Mouse (Mus musculus): ENCODE data around the gene Zfpl1. TPM values are rescaled to one million over a fixed set of nuclear protein-coding genes. Genes with fewer than 3 reads are reported as not detected.
A peak's percentile ranks its signal among the peaks of the same experiment; 100 is the strongest.

Zfpl1 gene
- polyA plus RNA-seq, 1 experiment from 2014 or later = 78.4 TPM

DNA sequence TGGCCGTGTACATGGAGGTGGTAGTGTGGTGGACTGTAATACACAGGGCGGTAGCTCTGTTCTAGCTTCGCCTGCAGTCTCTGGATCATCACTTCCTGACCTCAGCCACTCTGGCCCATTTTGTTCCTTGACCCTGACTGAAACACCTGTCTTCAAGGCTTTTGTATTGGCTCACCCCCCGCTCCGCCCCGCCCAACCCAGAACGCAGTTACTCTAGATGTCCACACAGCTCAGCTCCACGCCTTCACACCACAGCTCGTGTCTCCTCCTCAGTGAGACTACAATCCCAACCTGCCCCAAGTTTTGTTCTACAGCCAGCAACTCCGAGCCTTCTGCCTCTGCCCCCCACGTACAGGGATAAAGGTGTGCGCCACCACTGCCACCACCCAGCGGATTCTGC is 4.1 kb upstream of the Zfpl1 start:
- Histone ChIP-seq H3K4me3 (no peak overlapping the region), H3K36me3 (peaks cover 69% of the 10 kb centered on the region), H3K9me3 (no peaks in the 10 kb centered on the region), H3K4me2 (no peak overlapping the region), H3K4me1 (peaks cover 15% of the 10 kb centered on the region), H3K9ac (no peak overlapping the region), H3K27ac (no peak overlapping the region), H3K27me3 (no peaks in the 10 kb centered on the region)
- WGBS = 91% methylated on average over 13 of the region's 13 CpGs
- ATAC-seq (ENCODE audit: borderline replicate concordance, extremely low read depth, low FRiP score, low TSS enrichment) = no peak

DNA sequence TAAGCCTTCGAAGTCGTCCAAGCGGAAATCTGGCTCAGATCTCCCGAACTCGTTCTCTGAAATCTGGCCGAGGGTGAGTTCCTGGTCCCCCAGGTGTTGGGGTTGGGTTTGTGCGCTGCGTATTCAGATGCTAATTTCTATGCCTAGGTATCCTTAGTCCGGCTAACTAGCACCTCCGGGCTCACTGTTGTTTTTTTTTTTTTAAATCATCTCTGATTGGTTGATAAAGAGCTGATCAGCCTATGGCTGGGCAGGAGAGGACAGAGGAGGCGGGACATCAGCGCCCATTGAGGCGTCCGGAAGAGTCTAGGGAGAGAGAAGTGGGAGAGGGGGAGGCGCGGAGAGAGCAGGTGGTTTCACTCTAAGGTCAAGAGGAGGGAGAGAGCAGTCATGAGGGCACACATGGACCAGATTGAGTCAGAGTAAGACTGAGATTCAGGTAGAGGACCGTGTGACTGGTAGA is 692 bp upstream of the Zfpl1 start:
- Histone ChIP-seq H3K27me3 (no peaks in the 10 kb centered on the region), H3K4me2 (peak overlapping the region; percentile 66), H3K4me1 (peaks cover 22% of the 10 kb centered on the region), H3K36me3 (peaks cover 64% of the 10 kb centered on the region), H3K4me3 (peak overlapping the region; percentile 62), H3K27ac (peak overlapping the region; percentile 32), H3K9me3 (no peaks in the 10 kb centered on the region), H3K9ac (peak overlapping the region; percentile 64)
- ATAC-seq (ENCODE audit: borderline replicate concordance, extremely low read depth, low FRiP score, low TSS enrichment) = peak; percentile 66; the same call in 1 of the 2 replicates
- under 1% methylated on average over 17 of the region's 17 CpGs for WGBS

DNA sequence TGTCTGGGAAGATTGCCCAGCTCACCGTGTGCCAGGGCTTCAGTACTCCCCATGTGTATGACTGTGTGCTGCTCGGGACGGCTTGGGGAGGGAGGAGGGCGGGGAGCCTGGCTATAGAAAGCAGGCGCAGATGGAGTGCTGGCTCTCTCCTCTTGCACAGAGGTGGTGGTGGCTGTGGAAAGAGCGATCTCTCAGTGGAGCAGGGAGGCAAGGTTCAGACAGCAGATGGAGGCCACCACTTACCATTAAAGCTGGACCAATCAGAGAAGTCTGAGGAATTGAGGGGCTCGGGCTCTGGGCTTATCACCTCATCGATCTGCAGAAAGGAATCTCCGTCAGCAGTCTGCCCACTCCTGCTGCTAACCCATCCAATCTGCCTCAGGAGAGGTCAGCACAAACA is 2.6 kb downstream of the Zfpl1 start, which contains the start of gene Gm28374:
TSS of gene Gm28374 (minus strand) at position 101 of the 400 bp plus-strand sequence.
- Histone ChIP-seq H3K9ac (no peak within 1 kb of the TSS), H3K27ac (no peak within 1 kb of the TSS), H3K9me3 (no peaks in the 10 kb centered on the region), H3K27me3 (no peaks in the 10 kb centered on the region), H3K36me3 (peaks cover 38% of the 10 kb centered on the region), H3K4me2 (no peak within 1 kb of the TSS), H3K4me3 (no peak within 1 kb of the TSS), H3K4me1 (peaks cover 31% of the 10 kb centered on the region)
- WGBS = 79% methylated on average over 9 of the region's 9 CpGs
- no peak for ATAC-seq (ENCODE audit: borderline replicate concordance, extremely low read depth, low FRiP score, low TSS enrichment)

DNA sequence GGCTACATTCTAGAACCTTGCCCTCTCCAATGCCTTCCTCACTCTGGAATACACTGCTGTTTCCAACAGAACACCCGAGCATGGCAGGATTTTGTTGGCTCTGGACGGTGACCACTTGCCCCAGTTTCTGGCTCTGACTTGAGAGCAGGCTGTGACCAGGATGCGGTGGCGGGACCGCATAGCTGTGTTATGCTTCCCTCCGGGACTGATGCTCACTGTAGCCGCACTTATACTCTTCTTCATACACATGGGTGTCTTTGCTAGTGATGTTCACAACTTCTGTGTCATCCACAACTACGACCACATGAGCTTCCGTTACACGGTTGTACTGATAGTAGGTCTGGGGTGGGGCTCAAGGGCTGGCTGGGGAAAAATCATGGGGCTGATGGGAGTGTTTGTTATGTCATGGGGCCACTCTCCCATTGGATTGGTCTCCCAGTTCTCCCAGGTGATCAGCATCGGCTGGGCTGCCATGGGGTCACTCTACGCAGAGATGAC is 4.7 kb downstream of the Zfpl1 start, which contains the start of gene Tmem262:
TSS of gene Tmem262 (plus strand) at position 51 of the 498 bp plus-strand sequence.
- no peak within 1 kb of the TSS for H3K27ac ChIP-seq
- peaks cover 28% of the 10 kb centered on the region for H3K36me3 ChIP-seq
- no peak within 1 kb of the TSS for H3K9ac ChIP-seq
- no peak within 1 kb of the TSS for H3K4me3 ChIP-seq
- no peak within 1 kb of the TSS for H3K4me2 ChIP-seq
- H3K4me1 ChIP-seq = peaks cover 26% of the 10 kb centered on the region
- 88% methylated on average over 12 of the region's 12 CpGs for WGBS
- no peaks in the 10 kb centered on the region for H3K9me3 ChIP-seq
- ATAC-seq (ENCODE audit: borderline replicate concordance, extremely low read depth, low FRiP score, low TSS enrichment) = no peak
- H3K27me3 ChIP-seq = no peaks in the 10 kb centered on the region

DNA sequence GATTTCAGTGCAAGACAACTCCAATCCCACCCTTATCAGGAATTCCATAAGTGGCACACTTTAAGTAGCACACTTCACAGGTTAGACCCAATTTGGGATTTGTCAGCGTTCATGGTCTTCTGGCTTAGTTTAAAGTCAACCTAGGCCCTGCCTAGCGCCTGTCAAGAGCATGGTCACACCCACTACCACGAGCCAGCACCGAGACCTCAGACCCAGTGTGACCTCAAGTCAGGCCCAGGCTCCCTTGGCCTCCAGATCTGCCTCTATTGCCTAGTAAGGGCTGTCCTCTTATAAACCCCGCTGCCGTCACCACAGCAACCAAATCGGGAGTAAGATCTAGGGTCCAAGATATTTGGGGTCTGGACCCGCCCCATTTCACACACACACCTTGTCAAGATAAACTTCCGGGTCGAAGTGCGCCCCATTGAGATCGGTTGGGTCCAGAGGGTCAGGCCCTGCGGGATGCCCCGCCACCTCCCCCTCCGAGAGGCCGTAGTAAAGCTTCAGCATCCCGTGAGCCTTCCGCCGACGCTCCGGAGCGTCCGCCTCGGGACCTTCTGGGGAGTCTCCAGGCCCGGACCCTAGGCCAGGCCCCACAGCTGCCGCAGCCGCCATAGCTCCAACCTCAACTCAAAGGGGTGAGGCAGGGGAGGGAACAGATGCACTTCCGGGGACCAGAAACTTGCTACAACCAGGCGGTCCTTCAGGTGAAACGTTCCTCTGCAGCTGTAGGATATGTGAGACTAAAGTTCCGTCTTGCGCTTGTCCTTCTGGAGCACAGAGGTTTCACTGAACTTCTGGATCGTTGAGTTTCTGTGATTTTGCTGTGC is 8.0 kb downstream of the Zfpl1 start, which contains the start of gene Vps51:
TSS of gene Vps51 (minus strand) at position 668 of the 830 bp plus-strand sequence.
- Histone ChIP-seq H3K36me3 (peaks cover 19% of the 10 kb centered on the region), H3K4me3 (peak within 1 kb of the TSS; percentile 76), H3K27ac (peak within 1 kb of the TSS; percentile 87), H3K27me3 (no peaks in the 10 kb centered on the region), H3K4me2 (peak within 1 kb of the TSS; percentile 67), H3K9me3 (no peaks in the 10 kb centered on the region), H3K4me1 (peaks cover 16% of the 10 kb centered on the region), H3K9ac (peak within 1 kb of the TSS; percentile 79)
- under 1% methylated on average over 33 of the region's 33 CpGs for WGBS
- peak; percentile 81 for ATAC-seq (ENCODE audit: borderline replicate concordance, extremely low read depth, low FRiP score, low TSS enrichment)

DNA sequence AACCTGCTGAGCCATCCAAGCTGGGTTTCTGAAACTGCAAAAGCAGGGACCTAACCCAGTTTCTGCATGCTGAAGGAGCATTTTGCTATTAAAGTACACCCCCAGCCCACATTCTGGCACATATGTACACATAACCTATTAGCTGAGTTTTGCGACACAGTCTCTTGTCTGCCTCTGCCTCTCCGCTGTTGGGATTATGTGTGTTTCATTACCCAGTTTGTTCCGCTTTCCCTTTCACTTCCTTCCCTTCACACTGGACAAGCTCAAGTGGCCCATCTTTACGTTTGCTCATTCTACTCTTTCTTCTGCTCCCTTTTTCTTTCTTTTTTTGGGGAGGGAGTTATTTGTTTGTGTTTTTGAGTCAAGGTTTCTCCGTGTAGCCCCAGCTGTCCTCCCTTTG is 10.9 kb downstream of the Zfpl1 start:
- H3K27me3 ChIP-seq = no peaks in the 10 kb centered on the region
- H3K4me3 ChIP-seq = no peak overlapping the region
- peaks cover 27% of the 10 kb centered on the region for H3K36me3 ChIP-seq
- WGBS = 90% methylated on average over 5 of the region's 5 CpGs
- peaks cover 16% of the 10 kb centered on the region for H3K4me1 ChIP-seq
- H3K9ac ChIP-seq = no peak overlapping the region
- H3K27ac ChIP-seq = no peak overlapping the region
- ATAC-seq (ENCODE audit: borderline replicate concordance, extremely low read depth, low FRiP score, low TSS enrichment) = no peak
- no peaks in the 10 kb centered on the region for H3K9me3 ChIP-seq
- H3K4me2 ChIP-seq = no peak overlapping the region

DNA sequence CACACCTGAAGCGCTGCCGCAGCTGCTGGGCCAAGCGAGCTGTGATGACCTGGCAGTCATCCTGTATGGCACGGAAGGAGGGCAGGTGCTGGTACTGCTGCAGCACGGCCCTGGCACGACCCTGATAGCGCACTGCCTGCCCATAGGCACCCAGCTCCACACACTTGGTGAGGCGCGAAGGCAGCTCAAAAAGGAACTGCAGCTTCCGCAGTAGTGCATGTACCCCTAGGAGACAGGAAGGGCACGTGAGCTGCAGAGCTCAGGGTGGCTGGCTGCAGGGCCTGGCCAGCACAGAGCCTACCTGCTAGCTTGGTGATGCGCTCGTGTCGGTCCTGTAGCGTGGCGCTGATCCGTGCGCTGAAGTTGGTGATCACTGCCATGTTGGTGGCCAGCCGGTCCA is 13.5 kb downstream of the Zfpl1 start:
- Histone ChIP-seq H3K36me3 (peaks cover 29% of the 10 kb centered on the region), H3K27ac (no peak overlapping the region), H3K4me1 (peaks cover 24% of the 10 kb centered on the region), H3K9me3 (no peaks in the 10 kb centered on the region), H3K27me3 (no peaks in the 10 kb centered on the region), H3K4me2 (no peak overlapping the region), H3K9ac (no peak overlapping the region), H3K4me3 (no peak overlapping the region)
- no peak for ATAC-seq (ENCODE audit: borderline replicate concordance, extremely low read depth, low FRiP score, low TSS enrichment)
- WGBS = 89% methylated on average over 19 of the region's 19 CpGs

DNA sequence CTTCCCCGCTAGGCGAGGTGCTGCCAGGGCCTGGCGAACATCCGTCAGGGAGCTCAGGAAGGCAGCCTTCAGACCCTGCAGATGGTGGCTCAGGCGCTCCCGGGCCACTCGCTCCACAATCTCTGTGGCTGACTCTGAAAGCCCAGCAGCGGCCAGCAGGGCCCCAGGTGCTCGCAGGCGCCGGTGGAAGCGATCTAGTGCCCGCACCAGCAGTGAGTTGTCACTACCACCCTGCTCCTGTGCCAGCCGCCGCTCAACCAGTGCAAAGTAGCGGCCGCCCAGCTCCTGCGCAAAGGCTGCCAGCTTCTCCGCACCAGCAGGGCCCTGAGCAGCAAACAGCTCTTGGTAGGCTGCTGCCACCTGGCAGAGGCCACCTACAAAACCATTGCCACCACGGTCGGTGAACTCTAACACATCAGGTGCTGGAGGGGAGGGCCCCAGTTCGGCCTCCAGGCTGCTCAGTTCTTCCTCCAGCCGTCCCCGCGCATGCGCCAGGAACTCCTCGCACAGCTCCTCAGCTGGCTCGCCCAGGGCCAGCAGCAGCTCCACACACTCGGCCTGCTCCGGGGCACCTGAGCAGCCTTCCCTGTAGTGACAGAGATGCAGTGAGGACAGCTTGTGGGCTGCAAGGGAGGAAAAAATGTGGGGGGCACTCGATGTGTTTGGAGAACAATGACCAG is 14.0 kb downstream of the Zfpl1 start:
- WGBS = 85% methylated on average over 31 of the region's 31 CpGs
- no peak overlapping the region for H3K4me2 ChIP-seq
- no peaks in the 10 kb centered on the region for H3K9me3 ChIP-seq
- H3K9ac ChIP-seq = no peak overlapping the region
- H3K4me3 ChIP-seq = no peak overlapping the region
- peaks cover 20% of the 10 kb centered on the region for H3K4me1 ChIP-seq
- H3K36me3 ChIP-seq = peaks cover 29% of the 10 kb centered on the region
- no peaks in the 10 kb centered on the region for H3K27me3 ChIP-seq
- H3K27ac ChIP-seq = no peak overlapping the region
- no peak for ATAC-seq (ENCODE audit: borderline replicate concordance, extremely low read depth, low FRiP score, low TSS enrichment)

DNA sequence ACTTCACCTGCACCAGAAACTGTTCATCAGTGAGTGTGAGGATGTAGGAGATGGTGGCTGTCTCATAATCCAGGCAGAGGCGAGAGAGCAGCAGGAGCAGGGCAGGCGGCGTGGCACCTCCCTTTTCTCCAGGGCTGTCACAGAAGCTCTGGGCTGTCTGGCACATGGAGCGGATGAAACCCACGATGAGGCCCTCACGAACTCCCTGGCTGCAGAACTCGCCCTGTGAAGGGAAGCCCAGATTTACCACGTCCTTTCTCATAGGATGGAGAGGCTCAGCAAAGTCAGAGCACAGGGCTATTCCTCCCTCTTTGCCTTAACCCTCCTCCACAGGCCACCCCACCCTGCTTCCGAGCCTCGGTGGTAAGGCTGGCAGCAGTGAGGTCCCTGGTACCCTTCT is 14.9 kb downstream of the Zfpl1 start:
- peaks cover 29% of the 10 kb centered on the region for H3K36me3 ChIP-seq
- 87% methylated on average over 10 of the region's 10 CpGs for WGBS

DNA sequence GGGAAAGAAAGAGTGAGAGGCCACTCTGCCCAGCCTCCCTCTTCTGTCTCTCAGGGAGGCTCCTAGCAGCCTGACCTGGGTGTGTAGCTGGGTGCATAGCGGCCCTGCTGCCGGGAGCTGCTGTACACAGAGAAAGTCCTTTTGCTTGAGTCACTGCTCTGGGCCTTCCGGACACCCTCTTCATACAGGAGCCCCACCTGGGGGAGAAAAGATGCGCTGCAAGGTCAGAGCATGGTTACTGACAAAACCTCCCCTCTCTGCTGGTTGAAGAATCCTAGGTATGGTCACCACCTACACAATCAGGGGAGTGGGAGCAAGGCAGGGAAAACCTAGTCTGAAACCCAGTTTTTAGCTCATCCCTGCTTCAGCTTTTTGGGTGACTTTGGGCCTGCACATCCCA is 15.8 kb downstream of the Zfpl1 start:
- Histone ChIP-seq H3K27ac (no peak overlapping the region), H3K4me3 (no peak overlapping the region), H3K4me1 (peaks cover 20% of the 10 kb centered on the region), H3K4me2 (no peak overlapping the region), H3K9ac (no peak overlapping the region), H3K27me3 (no peaks in the 10 kb centered on the region), H3K36me3 (peaks cover 29% of the 10 kb centered on the region), H3K9me3 (no peaks in the 10 kb centered on the region)
- no peak for ATAC-seq (ENCODE audit: borderline replicate concordance, extremely low read depth, low FRiP score, low TSS enrichment)
- 80% methylated on average over 4 of the region's 4 CpGs for WGBS

More for the DNA sequence above, 14.9 kb downstream of the Zfpl1 start:
- Histone ChIP-seq H3K4me3 (no peak overlapping the region), H3K4me1 (peaks cover 20% of the 10 kb centered on the region), H3K27ac (no peak overlapping the region), H3K4me2 (no peak overlapping the region), H3K9me3 (no peaks in the 10 kb centered on the region), H3K9ac (no peak overlapping the region), H3K27me3 (no peaks in the 10 kb centered on the region)
- ATAC-seq (ENCODE audit: borderline replicate concordance, extremely low read depth, low FRiP score, low TSS enrichment) = no peak

DNA sequence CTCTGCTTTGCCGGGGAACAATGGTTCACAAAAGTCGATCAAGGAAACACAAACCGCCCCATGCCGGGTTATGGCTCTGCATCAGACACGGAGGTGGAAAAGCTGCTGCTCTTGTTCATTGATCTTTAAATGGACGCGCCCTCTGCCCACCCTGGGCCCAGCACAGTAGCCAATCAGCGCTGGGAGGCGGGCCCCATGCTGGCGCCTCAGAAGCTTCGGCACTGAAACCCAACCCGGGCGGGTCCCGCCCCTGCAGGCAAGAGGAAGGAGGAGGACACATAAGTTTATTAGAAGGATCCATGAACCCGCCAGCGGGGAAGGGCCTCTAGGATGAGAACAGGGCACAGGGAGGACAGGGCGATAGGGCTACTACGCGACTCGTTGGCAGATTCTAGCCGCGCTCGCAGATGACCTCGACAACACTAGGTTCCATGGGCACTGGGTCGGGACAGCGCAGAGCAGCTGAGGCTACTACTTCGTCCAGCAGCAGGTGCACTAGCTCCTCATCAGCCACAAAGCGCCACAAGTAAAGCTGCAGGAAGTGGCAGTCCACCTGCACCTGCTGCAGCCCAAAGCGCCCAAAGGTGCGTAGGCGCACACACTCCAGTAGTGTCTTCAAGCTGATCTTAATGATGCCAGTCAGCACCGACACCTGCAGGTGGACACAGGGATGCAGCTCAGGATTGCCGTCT is 16.9 kb downstream of the Zfpl1 start, which contains the start of gene Tm7sf2:
TSS of gene Tm7sf2 (minus strand) at position 650 of the 692 bp plus-strand sequence.
- WGBS = 9% methylated on average over 33 of the region's 33 CpGs
- peak; percentile 92 for ATAC-seq (ENCODE audit: borderline replicate concordance, extremely low read depth, low FRiP score, low TSS enrichment)
- peaks cover 29% of the 10 kb centered on the region for H3K36me3 ChIP-seq

More for the DNA sequence above, 16.9 kb downstream of the Zfpl1 start, which contains the start of gene Tm7sf2:
- Histone ChIP-seq H3K9me3 (no peaks in the 10 kb centered on the region), H3K4me3 (peak within 1 kb of the TSS; percentile 50), H3K4me2 (peak within 1 kb of the TSS; percentile 96), H3K4me1 (peaks cover 22% of the 10 kb centered on the region), H3K9ac (peak within 1 kb of the TSS; percentile 52), H3K27ac (peak within 1 kb of the TSS; percentile 54), H3K27me3 (no peaks in the 10 kb centered on the region)

Data from lung, embryonic 15.5 days (tissue).